Mouse (Mus musculus) myocyte (in vitro differentiated cells): ENCODE results near the gene Akt1s1. TPM values are rescaled to one million over a fixed set of nuclear protein-coding genes. Genes with fewer than 3 reads are reported as not detected.

ENCODE experiments used
- H3K27me3 ChIP-seq: one replicate; pipeline ENCODE4 v1.6.1; 2011; ENCODE audit not compliant: control insufficient read depth, insufficient read depth, insufficient read length
- H3K36me3 ChIP-seq: one replicate; pipeline ENCODE4 v1.6.1; 2011; ENCODE audit not compliant: control insufficient read depth, insufficient read depth
- H3K4me2 ChIP-seq: one replicate; pipeline ENCODE4 v1.6.1; 2011; ENCODE audit warnings: low read depth, control low read depth
- H3K4me3 ChIP-seq: one replicate; pipeline ENCODE4 v1.5.1; 2011; ENCODE audit warnings: mild to moderate bottlenecking, control low read depth, moderate library complexity
- H3K79me2 ChIP-seq: one replicate; pipeline ENCODE4 v1.6.1; 2011; ENCODE audit not compliant: control insufficient read depth, insufficient read depth
- H3ac ChIP-seq: one replicate; pipeline ENCODE4 v1.6.1; 2011; ENCODE audit not compliant: control insufficient read depth, insufficient read length
- CEBPB ChIP-seq: IDR thresholded peaks from 2 replicates; pipeline ENCODE4 v1.6.1; 2011; ENCODE audit warnings: mild to moderate bottlenecking, moderate library complexity; ENCODE audit not compliant: poor library complexity, insufficient read depth, severe bottlenecking
- E2F4 ChIP-seq: IDR thresholded peaks from one replicate; pipeline ENCODE4 v1.6.1; 2011; ENCODE audit warnings: mild to moderate bottlenecking, control low read depth, moderate library complexity; ENCODE audit not compliant: insufficient read depth
- MAX ChIP-seq: IDR thresholded peaks from one replicate; pipeline ENCODE4 v1.6.1; 2011; ENCODE audit warnings: low read depth, mild to moderate bottlenecking, control low read depth
- MYOD1 ChIP-seq, 3 experiments: IDR thresholded peaks; one replicate each; pipeline ENCODE4 v1.6.1; 2011; ENCODE audit warnings: control low read depth in 2 of 3, low read depth in 2 of 3, mild to moderate bottlenecking in 2 of 3, moderate library complexity in 1 of 3; ENCODE audit not compliant: insufficient read length in 2 of 3, control insufficient read depth in 1 of 3
- MYOG ChIP-seq, 3 experiments: IDR thresholded peaks; one replicate each; pipeline ENCODE4 v1.6.1; 2011; ENCODE audit warnings: control low read depth in 2 of 3, low read depth in 2 of 3, mild to moderate bottlenecking in 2 of 3; ENCODE audit not compliant: insufficient read length in 2 of 3, control insufficient read depth in 1 of 3, insufficient read depth in 1 of 3
- POLR2A ChIP-seq: IDR thresholded peaks from one replicate; pipeline ENCODE4 v1.6.1; 2011; ENCODE audit warnings: low read depth, mild to moderate bottlenecking, control low read depth, moderate library complexity; ENCODE audit not compliant: insufficient read length
- POLR2AphosphoS2 ChIP-seq: IDR thresholded peaks from one replicate; pipeline ENCODE4 v1.6.1; 2011; ENCODE audit warnings: low read depth, control low read depth; ENCODE audit not compliant: insufficient read length
- REST ChIP-seq: IDR thresholded peaks from one replicate; pipeline ENCODE4 v1.6.1; 2011; ENCODE audit warnings: mild to moderate bottlenecking, control low read depth, moderate library complexity; ENCODE audit not compliant: insufficient read depth, insufficient read length
- SRF ChIP-seq: IDR thresholded peaks from one replicate; pipeline ENCODE4 v1.6.1; 2011; ENCODE audit warnings: low read depth; ENCODE audit not compliant: control insufficient read depth, insufficient read length
- TCF12 ChIP-seq: IDR thresholded peaks from one replicate; pipeline ENCODE4 v1.6.1; 2011; ENCODE audit warnings: mild to moderate bottlenecking, control low read depth; ENCODE audit not compliant: poor library complexity, insufficient read depth, severe bottlenecking
- TCF3 ChIP-seq: IDR thresholded peaks from one replicate; pipeline ENCODE4 v1.6.1; 2011; ENCODE audit warnings: low read depth, control low read depth; ENCODE audit not compliant: insufficient read length
- USF1 ChIP-seq: IDR thresholded peaks from one replicate; pipeline ENCODE4 v1.6.1; 2011; ENCODE audit warnings: low read depth, mild to moderate bottlenecking, control low read depth, moderate library complexity
- polyA plus RNA-seq: library from polyadenylated mRNA; unstranded; fragments of >200 nt; fragmentation: generic; extraction: Trizol; gene quantifications from one replicate; pipeline ENCODE4 v1.2.1, GENCODE M21; 2012; ENCODE audit warnings: missing spikeins

The Akt1s1 gene
- polyA plus RNA-seq, 1 experiment: 200 TPM

- H3ac ChIP-seq: no peak overlapping the region
- H3K4me3 ChIP-seq: no peak overlapping the region
- no peak overlapping the region for H3K4me2 ChIP-seq
- H3K27me3 ChIP-seq: no peaks in the 10 kb centered on the region
- no peak for TF ChIP-seq MAX
- no peak for TF ChIP-seq USF1
- TF ChIP-seq REST: no peak
- no peak for TF ChIP-seq SRF
- no peak for TF ChIP-seq MYOG (IDR thresholded peaks at IDR 0.05; ENCODE audit: control insufficient read depth in 1 of 3, insufficient read depth in 1 of 3, insufficient read length in 2 of 3, low read depth in 2 of 3)
- TF ChIP-seq TCF12: no peak
- no peak for TF ChIP-seq POLR2A
- no peak for TF ChIP-seq TCF3
- no peak for TF ChIP-seq CEBPB
- TF ChIP-seq E2F4: no peak
- no peak for TF ChIP-seq MYOD1 (IDR thresholded peaks at IDR 0.05; ENCODE audit: control insufficient read depth in 1 of 3, insufficient read length in 2 of 3, low read depth in 2 of 3)
- no peak for TF ChIP-seq POLR2AphosphoS2
- H3K79me2 ChIP-seq: peaks cover 27% of the 10 kb centered on the region
- H3K36me3 ChIP-seq: no peaks in the 10 kb centered on the region
Measured at GRCm38 (mm10) chr7:44884637-44885036, 35.8 kb downstream of the Akt1s1 start.

- H3K27me3 ChIP-seq: no peaks in the 10 kb centered on the region
- no peak overlapping the region for H3ac ChIP-seq
- H3K4me2 ChIP-seq: no peak overlapping the region
- H3K79me2 ChIP-seq: peaks cover 48% of the 10 kb centered on the region
- H3K4me3 ChIP-seq: no peak overlapping the region
- no peaks in the 10 kb centered on the region for H3K36me3 ChIP-seq
- TF ChIP-seq MYOG (IDR thresholded peaks at IDR 0.05; ENCODE audit: control insufficient read depth in 1 of 3, insufficient read depth in 1 of 3, insufficient read length in 2 of 3, low read depth in 2 of 3) (no peak), MAX (no peak), TCF3 (no peak), POLR2AphosphoS2 (no peak), SRF (no peak), E2F4 (no peak), CEBPB (no peak), USF1 (no peak), MYOD1 (IDR thresholded peaks at IDR 0.05; ENCODE audit: control insufficient read depth in 1 of 3, insufficient read length in 2 of 3, low read depth in 2 of 3) (no peak)
Measured at GRCm38 (mm10) chr7:44886964-44887363, 38.2 kb downstream of the Akt1s1 start.

GRCm38 (mm10) chr7:44888256-44889105 is 39.7 kb downstream of the Akt1s1 start:
- no peaks in the 10 kb centered on the region for H3K36me3 ChIP-seq
- no peak for TF ChIP-seq MYOG (IDR thresholded peaks at IDR 0.05; ENCODE audit: control insufficient read depth in 1 of 3, insufficient read depth in 1 of 3, insufficient read length in 2 of 3, low read depth in 2 of 3)
- TF ChIP-seq USF1: no peak
- TF ChIP-seq MAX: no peak
- no peak for TF ChIP-seq POLR2AphosphoS2
- TF ChIP-seq SRF: no peak
- no peak for TF ChIP-seq MYOD1 (IDR thresholded peaks at IDR 0.05; ENCODE audit: control insufficient read depth in 1 of 3, insufficient read length in 2 of 3, low read depth in 2 of 3)
- no peak for TF ChIP-seq CEBPB
- TF ChIP-seq E2F4: no peak
- TF ChIP-seq POLR2A: no peak
- no peak for TF ChIP-seq TCF3
- no peak for TF ChIP-seq REST
- TF ChIP-seq TCF12: no peak

GRCm38 (mm10) chr7:44890180-44890579 is 41.4 kb downstream of the Akt1s1 start:
- Histone ChIP-seq H3K36me3 (no peaks in the 10 kb centered on the region), H3K27me3 (no peaks in the 10 kb centered on the region), H3K4me2 (no peak overlapping the region), H3K4me3 (no peak overlapping the region), H3K79me2 (peaks cover 50% of the 10 kb centered on the region), H3ac (no peak overlapping the region)
- TF ChIP-seq MYOD1 (IDR thresholded peaks at IDR 0.05; ENCODE audit: control insufficient read depth in 1 of 3, insufficient read length in 2 of 3, low read depth in 2 of 3) (no peak), REST (no peak), POLR2AphosphoS2 (no peak), TCF12 (no peak), E2F4 (no peak), MYOG (IDR thresholded peaks at IDR 0.05; ENCODE audit: control insufficient read depth in 1 of 3, insufficient read depth in 1 of 3, insufficient read length in 2 of 3, low read depth in 2 of 3) (no peak), POLR2A (no peak), CEBPB (no peak), TCF3 (no peak), SRF (no peak), MAX (no peak), USF1 (no peak)

More at GRCm38 (mm10) chr7:44888256-44889105, 39.7 kb downstream of the Akt1s1 start:
- Histone ChIP-seq H3ac (no peak overlapping the region), H3K27me3 (no peaks in the 10 kb centered on the region), H3K79me2 (peaks cover 50% of the 10 kb centered on the region), H3K4me3 (no peak overlapping the region), H3K4me2 (no peak overlapping the region)
